Mouse (Mus musculus) embryonic facial prominence, embryonic 11.5 days (tissue): Measurements from ENCODE around the gene Sacm1l. TPM values are rescaled to one million over a fixed set of nuclear protein-coding genes. Genes with fewer than 3 reads are reported as not detected.

Experiments
- ATAC-seq: fragments of 200-750 bp; cut with Nextera tagmentation; replicated peaks from 2 replicates; pipeline ENCODE4 v1.8.0; 2017; ENCODE audit warnings: low read depth; ENCODE audit not compliant: insufficient number of reproducible peaks, low FRiP score, low TSS enrichment
- DNase-seq: peaks from one replicate; pipeline ENCODE4 v3.0.0-alpha.2; 2015; ENCODE audit warnings: low spot score
- H3K27ac ChIP-seq: fragments of 300-500 bp; sonication (generic); replicated peaks from 2 replicates; pipeline ENCODE4 v1.5.1; 2014; ENCODE audit warnings: mild to moderate bottlenecking, low read depth, low read length, control low read depth
- H3K27me3 ChIP-seq: fragments of 300-500 bp; sonication (generic); 2 replicates; pipeline ENCODE4 v1.6.1; 2014; ENCODE audit warnings: mild to moderate bottlenecking, low read length, moderate library complexity, mixed read lengths; ENCODE audit not compliant: control insufficient read depth, insufficient read depth
- H3K36me3 ChIP-seq: fragments of 300-500 bp; sonication (generic); replicated peaks from 2 replicates; pipeline ENCODE4 v1.6.1; 2014; ENCODE audit warnings: low read depth, mild to moderate bottlenecking, low read length, moderate library complexity, mixed read lengths; ENCODE audit not compliant: control insufficient read depth, insufficient read depth
- H3K4me1 ChIP-seq: fragments of 300-500 bp; sonication (generic); 2 replicates; pipeline ENCODE4 v1.6.1; 2014; ENCODE audit warnings: low read length, mixed read lengths; ENCODE audit not compliant: control insufficient read depth, insufficient read depth
- H3K4me2 ChIP-seq: fragments of 300-500 bp; sonication (generic); 2 replicates; pipeline ENCODE4 v1.6.1; 2014; ENCODE audit warnings: low read depth, mild to moderate bottlenecking, control low read depth, low read length, moderate library complexity
- H3K4me3 ChIP-seq: fragments of 300-500 bp; sonication (generic); 2 replicates; pipeline ENCODE4 v1.5.1; 2014; ENCODE audit warnings: low read depth, low read length, control low read depth
- H3K9ac ChIP-seq: fragments of 300-500 bp; sonication (generic); replicated peaks from 2 replicates; pipeline ENCODE4 v1.6.1; 2014; ENCODE audit warnings: mild to moderate bottlenecking, control low read depth, low read length
- H3K9me3 ChIP-seq: fragments of 300-500 bp; sonication (generic); replicated peaks from 2 replicates; pipeline ENCODE4 v1.6.1; 2016; ENCODE audit warnings: mild to moderate bottlenecking, low read length, inconsistent platforms, mixed read lengths; ENCODE audit not compliant: control insufficient read depth
- WGBS: fragments of 180-500 bp; shearing (Covaris S2); extraction: QIAGEN DNeasy Blood & Tissue Kit; methylation state at CpG from one replicate; pipeline ENCODE4 v1.1.7; 2014; 5-methylcytosine and 5-hydroxymethylcytosine counted together
- polyA plus RNA-seq: library from polyadenylated mRNA; unstranded; fragments of >200 nt; fragmentation: Nextera tagmentation; extraction: Ambion mirVana; gene quantifications from 2 replicates; pipeline ENCODE4 v1.2.1, GENCODE M21; 2014

Gene Sacm1l
- polyA plus RNA-seq, 1 experiment from 2014 or later = 62.4 TPM

DNA sequence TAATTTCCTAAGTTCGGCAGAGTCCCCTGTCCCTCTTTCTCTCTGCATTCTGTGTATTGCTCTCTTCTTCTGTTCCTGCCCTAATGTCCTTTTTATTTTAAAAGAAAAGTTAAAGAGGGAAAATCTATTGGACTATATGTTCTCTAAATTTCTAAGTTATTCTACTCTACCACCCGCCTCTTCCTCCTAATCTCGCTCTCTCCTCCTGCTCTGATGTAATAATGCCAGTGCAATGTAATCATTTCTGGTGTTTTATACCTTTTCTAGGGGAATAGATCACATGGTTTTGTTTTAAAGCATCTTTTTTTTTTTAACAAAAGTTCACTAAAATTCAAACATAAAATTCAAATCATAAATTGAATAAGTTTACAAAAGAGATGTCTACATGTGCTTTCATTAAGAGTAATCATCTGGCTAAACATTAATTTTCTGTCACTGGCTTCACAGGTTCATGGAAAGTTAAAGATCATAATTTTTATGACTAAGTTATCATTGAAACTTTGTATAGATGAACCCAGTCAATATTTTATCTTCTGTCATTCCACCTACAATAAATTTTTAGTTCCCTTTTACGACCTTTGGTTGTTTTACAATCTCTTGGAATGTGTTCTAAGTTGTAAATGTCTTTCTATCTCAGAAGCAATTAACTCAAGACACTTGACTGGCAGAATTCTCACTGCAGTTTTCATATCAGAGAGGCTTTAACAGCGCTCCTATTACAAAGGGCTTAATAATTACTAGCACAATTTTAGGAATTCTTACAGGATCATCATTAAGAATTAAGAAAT is 90.9 kb downstream of the Sacm1l start:
- H3K36me3 ChIP-seq = no peaks in the 10 kb centered on the region
- no peaks in the 10 kb centered on the region for H3K9me3 ChIP-seq
- H3K4me3 ChIP-seq = no peak overlapping the region
- H3K27me3 ChIP-seq = no peaks in the 10 kb centered on the region
- no peaks in the 10 kb centered on the region for H3K4me1 ChIP-seq
- no peak overlapping the region for H3K4me2 ChIP-seq
- no peak for ATAC-seq
- H3K9ac ChIP-seq = no peak overlapping the region
- DNase-seq = no peak
- H3K27ac ChIP-seq = no peak overlapping the region
- 91% methylated on average over 5 of the region's 5 CpGs for WGBS

DNA sequence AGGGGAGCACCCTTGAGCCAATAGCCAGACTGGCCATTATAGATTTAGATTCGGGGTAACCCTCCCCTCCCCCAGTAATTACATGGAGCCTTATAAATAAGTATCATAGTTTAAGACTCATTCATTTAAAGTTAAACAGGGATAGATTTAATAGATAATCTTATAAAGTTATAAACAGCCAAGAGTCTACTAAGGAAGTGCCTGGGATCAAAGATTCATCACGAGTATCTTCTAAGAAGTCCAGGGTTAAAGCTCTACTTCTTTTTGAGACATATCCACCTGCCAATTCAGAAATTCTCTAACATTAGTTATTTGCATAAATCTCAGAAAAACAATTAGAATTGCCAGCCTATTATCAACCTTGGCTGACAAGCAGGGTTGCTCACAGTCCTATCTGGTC is 95.2 kb downstream of the Sacm1l start:
- Histone ChIP-seq H3K9me3 (no peaks in the 10 kb centered on the region), H3K4me2 (no peak overlapping the region), H3K36me3 (no peaks in the 10 kb centered on the region), H3K9ac (no peak overlapping the region), H3K4me3 (no peak overlapping the region), H3K27ac (no peak overlapping the region), H3K4me1 (no peaks in the 10 kb centered on the region), H3K27me3 (no peaks in the 10 kb centered on the region)
- no peak for ATAC-seq
- WGBS = 88% methylated on average over 2 of the region's 2 CpGs
- DNase-seq = no peak

DNA sequence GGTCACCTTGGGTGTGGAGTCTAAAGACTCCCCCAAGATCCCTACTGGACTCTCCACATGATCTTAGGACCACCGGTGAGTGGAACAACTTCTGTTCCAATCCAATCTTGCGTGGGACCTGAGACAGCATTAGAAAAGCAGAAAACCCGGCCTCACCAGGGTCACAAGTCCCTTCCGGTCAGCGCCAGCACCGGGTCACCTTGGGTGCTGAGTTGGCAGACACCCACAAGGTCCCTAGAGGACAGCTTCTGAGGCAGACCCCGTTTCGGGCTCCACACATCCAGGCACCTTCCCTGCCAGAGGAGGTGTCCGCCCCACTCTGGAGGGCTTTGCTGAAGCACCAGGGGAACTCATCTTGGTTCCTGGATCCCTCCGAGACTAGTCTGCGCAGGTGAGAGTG is 96.3 kb downstream of the Sacm1l start:
- H3K27ac ChIP-seq = no peak overlapping the region
- H3K36me3 ChIP-seq = no peaks in the 10 kb centered on the region
- H3K4me3 ChIP-seq = no peak overlapping the region
- H3K4me1 ChIP-seq = no peaks in the 10 kb centered on the region
- no peak for DNase-seq
- no peaks in the 10 kb centered on the region for H3K9me3 ChIP-seq
- 92% methylated on average over 11 of the region's 11 CpGs for WGBS
- no peak overlapping the region for H3K4me2 ChIP-seq
- no peak for ATAC-seq
- H3K27me3 ChIP-seq = no peaks in the 10 kb centered on the region
- no peak overlapping the region for H3K9ac ChIP-seq

DNA sequence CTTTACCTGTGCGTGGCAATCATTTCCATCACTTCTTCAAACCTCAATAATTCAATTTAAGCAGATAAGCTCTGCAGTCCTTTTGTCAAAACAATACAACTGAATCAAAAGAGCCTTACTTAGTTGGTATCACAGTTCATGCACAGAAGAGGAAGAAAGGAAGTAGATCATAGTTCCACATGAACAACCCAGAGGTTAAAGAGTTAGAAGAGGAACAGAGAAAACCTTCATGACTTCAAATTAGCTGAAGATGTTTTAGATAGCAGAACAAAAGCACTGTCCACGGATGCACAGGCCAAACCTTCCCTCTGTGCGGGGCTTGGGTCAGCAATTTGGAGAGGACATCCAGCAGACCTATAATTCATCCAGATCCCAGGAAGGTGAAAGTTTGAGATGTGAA is 102.1 kb downstream of the Sacm1l start:
- H3K4me2 ChIP-seq = no peak overlapping the region
- WGBS = 88% methylated on average over 3 of the region's 3 CpGs
- no peak for ATAC-seq

DNA sequence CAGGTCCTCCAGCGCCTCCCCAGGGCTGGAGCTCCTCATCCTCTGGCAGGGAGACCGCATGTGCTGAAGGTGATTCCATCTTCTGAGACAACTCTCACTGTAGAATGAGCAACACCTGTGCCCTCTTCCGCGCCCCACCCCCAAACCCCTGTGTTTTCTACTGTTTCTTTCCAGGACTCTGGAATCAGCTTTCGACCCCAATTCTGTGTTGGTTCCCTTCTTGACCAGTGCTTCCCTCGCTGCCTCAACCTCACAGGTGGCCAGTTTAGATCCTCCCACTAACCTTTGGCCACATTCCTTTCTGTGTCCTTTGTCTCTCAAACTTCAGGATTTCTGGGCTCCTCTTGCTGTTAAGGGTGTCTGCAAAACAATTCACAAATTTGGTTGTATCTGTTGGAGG is 102.7 kb downstream of the Sacm1l start, which contains the start of gene Slc6a20b:
TSS of gene Slc6a20b (minus strand) at position 285 of the 400 bp plus-strand sequence.
- Histone ChIP-seq H3K9me3 (no peaks in the 10 kb centered on the region), H3K4me2 (no peak within 1 kb of the TSS), H3K27ac (no peak within 1 kb of the TSS), H3K27me3 (no peaks in the 10 kb centered on the region), H3K9ac (no peak within 1 kb of the TSS), H3K36me3 (no peaks in the 10 kb centered on the region), H3K4me3 (no peak within 1 kb of the TSS), H3K4me1 (no peaks in the 10 kb centered on the region)
- 83% methylated on average over 6 of the region's 6 CpGs for WGBS
- DNase-seq (no peak), ATAC-seq (no peak)

More for the DNA sequence above, 102.1 kb downstream of the Sacm1l start:
- no peak overlapping the region for H3K4me3 ChIP-seq
- H3K27ac ChIP-seq = no peak overlapping the region
- no peak overlapping the region for H3K9ac ChIP-seq
- no peak for DNase-seq
- no peaks in the 10 kb centered on the region for H3K9me3 ChIP-seq
- no peaks in the 10 kb centered on the region for H3K4me1 ChIP-seq
- no peaks in the 10 kb centered on the region for H3K36me3 ChIP-seq
- no peaks in the 10 kb centered on the region for H3K27me3 ChIP-seq

DNA sequence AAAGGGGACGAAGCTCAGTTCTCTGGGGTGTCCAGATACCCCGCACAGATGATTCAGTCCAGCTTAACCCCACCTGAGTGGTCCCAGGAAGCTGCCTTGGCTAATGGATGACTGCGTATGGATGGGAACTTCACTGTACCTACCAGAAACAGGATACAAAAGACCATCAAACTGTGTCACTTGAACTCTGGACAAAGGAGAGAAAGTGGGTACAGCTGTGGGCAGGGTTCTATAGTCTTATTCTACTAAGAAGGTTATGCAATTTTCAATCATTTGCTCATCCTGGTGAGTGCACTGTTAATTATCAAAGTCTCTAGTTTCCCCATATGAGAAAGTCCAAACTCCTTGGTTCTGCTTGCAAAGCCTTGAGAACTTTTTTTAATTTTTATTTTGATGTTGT is 103.4 kb downstream of the Sacm1l start:
- Histone ChIP-seq H3K4me3 (no peak overlapping the region), H3K36me3 (no peaks in the 10 kb centered on the region), H3K4me1 (no peaks in the 10 kb centered on the region), H3K27me3 (no peaks in the 10 kb centered on the region), H3K9ac (no peak overlapping the region), H3K4me2 (no peak overlapping the region), H3K27ac (no peak overlapping the region), H3K9me3 (no peaks in the 10 kb centered on the region)
- DNase-seq (no peak), ATAC-seq (no peak)
- 81% methylated on average over 3 of the region's 3 CpGs for WGBS

DNA sequence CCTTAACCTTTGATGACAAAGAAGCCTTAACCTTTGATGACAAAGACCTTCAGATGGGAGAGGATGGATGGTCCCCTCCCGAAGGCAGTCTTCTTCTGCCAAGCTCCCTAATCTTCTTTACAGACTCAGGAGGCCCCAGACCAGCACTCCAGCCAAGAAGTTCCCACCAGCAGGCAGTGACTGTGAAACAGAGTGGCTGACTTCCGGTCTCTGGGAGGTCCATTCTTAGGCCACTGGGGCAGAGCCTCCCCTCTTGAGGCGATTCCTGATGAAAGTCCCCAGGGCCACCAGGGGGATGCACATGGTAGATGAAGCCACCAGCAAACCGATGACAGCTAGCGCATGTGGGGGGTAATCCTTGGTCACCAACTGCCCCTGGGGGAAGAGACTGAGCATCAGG is 107.2 kb downstream of the Sacm1l start:
- Histone ChIP-seq H3K9ac (no peak overlapping the region), H3K4me2 (no peak overlapping the region), H3K27ac (no peak overlapping the region), H3K36me3 (no peaks in the 10 kb centered on the region), H3K4me3 (no peak overlapping the region), H3K9me3 (no peaks in the 10 kb centered on the region), H3K27me3 (no peaks in the 10 kb centered on the region), H3K4me1 (no peaks in the 10 kb centered on the region)
- DNase-seq = no peak
- 76% methylated on average over 5 of the region's 5 CpGs for WGBS
- no peak for ATAC-seq

DNA sequence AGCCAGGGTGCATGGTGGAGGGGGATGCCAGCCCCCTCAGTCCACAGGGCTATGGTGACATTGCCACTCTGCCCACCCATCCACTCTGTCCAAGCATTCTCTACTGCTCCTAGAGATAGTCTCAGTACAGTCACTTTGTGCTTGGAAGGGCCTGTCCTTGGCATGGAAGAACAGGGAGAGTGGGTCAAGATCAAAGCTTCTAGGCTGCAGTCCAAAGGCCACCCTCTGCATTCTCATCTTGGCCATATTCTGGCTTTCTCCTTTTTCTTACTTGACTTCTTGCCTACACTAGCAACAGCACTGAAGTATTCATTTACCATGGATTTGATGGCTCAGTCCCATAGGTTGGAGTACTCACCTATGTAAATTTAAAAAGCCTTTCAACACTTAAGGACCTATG is 108.7 kb downstream of the Sacm1l start:
- Histone ChIP-seq H3K4me2 (no peak overlapping the region), H3K4me1 (no peaks in the 10 kb centered on the region), H3K27ac (no peak overlapping the region), H3K36me3 (no peaks in the 10 kb centered on the region), H3K9me3 (no peaks in the 10 kb centered on the region), H3K4me3 (no peak overlapping the region), H3K27me3 (no peaks in the 10 kb centered on the region), H3K9ac (no peak overlapping the region)
- no peak for ATAC-seq
- DNase-seq = no peak
